Mouse (Mus musculus): ENCODE results near the gene Asb18. TPM values are rescaled to one million over a fixed set of nuclear protein-coding genes. Genes with fewer than 3 reads are reported as not detected.

The Asb18 gene
- polyA plus RNA-seq, 1 experiment from 2014 or later: not detected

DNA sequence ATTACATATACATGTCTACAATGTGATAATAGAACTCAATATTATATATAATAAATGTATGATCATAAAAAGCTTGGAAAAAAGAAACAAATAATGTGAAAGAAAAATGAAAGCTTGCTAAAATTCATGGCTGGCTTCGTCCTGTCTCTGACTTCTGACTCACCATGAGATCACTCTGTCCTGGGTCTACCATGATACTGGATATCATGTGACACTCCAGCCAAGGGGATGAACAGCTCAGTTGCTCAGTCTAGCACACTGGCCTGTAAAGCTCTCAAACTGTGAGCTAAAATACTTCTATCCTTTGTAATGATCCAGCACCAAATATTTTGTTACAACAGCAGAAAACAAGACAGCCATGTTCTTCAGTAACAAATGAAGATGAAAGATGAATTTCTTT, 4.4 kb downstream of the Asb18 start:
- ATAC-seq: no peak
- no peaks in the 10 kb centered on the region for H3K4me1 ChIP-seq
- H3K27me3 ChIP-seq (replicated peaks): no peaks in the 10 kb centered on the region
- no peaks in the 10 kb centered on the region for H3K36me3 ChIP-seq
- H3K4me2 ChIP-seq: no peak overlapping the region
- no peak overlapping the region for H3K27ac ChIP-seq
- no peak overlapping the region for H3K4me3 ChIP-seq
- H3K9me3 ChIP-seq (replicated peaks): no peaks in the 10 kb centered on the region
- WGBS (ENCODE audit: insufficient replicate concordance): 53% methylated on average over 1 of the region's 1 CpGs
- H3K9ac ChIP-seq: no peak overlapping the region

DNA sequence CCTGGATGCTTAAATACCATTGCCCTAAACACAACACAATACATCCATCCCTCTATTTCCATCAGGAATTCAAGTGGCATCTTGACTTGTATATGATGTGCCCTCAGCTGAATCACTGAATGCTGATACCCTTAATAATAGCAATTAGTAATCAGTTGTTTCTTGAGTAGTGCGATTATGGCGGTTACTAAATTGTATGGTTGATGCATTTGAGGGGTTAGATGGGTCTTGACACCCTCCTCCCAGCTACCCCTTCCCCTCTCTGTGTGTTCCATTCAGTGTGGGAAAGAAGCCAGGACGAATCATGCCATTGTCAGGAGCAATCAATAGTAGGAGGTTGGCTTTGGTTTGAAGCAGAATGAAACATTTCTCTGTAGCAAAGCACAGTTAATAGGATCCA, 5.3 kb downstream of the Asb18 start:
- H3K4me1 ChIP-seq: no peaks in the 10 kb centered on the region
- no peak overlapping the region for H3K9ac ChIP-seq
- H3K36me3 ChIP-seq: no peaks in the 10 kb centered on the region
- no peaks in the 10 kb centered on the region for H3K27me3 ChIP-seq (replicated peaks)
- no peak for ATAC-seq
- H3K4me2 ChIP-seq: no peak overlapping the region
- H3K9me3 ChIP-seq (replicated peaks): no peaks in the 10 kb centered on the region
- H3K4me3 ChIP-seq: no peak overlapping the region
- no peak overlapping the region for H3K27ac ChIP-seq
- WGBS (ENCODE audit: insufficient replicate concordance): 56% methylated on average over 3 of the region's 3 CpGs

DNA sequence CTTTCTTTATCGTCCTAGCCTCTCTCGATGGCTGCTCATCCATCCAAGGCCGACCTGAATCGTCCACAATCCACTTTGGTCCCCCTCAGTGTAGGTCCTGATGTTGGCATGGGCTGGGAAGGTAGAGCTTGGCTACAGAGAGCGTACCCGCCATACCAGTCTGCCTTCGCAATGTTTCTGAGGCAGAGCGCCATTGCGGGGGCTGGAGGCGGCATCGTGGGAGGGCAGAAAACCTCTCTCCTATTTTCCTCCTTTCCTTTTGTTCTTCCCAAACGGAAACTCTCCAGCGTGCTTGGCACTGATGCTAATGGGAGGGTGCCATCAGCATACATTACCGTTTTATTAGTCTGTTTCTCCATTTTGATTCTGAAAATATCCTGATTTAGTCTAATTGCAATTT, 7.8 kb downstream of the Asb18 start:
- 57% methylated on average over 14 of the region's 14 CpGs for WGBS (ENCODE audit: insufficient replicate concordance)
- H3K4me1 ChIP-seq: no peaks in the 10 kb centered on the region
- no peak overlapping the region for H3K27ac ChIP-seq
- no peak overlapping the region for H3K9ac ChIP-seq
- H3K9me3 ChIP-seq (replicated peaks): no peaks in the 10 kb centered on the region
- no peaks in the 10 kb centered on the region for H3K36me3 ChIP-seq
- H3K27me3 ChIP-seq (replicated peaks): no peaks in the 10 kb centered on the region
- H3K4me3 ChIP-seq: no peak overlapping the region
- H3K4me2 ChIP-seq: no peak overlapping the region
- ATAC-seq: no peak

DNA sequence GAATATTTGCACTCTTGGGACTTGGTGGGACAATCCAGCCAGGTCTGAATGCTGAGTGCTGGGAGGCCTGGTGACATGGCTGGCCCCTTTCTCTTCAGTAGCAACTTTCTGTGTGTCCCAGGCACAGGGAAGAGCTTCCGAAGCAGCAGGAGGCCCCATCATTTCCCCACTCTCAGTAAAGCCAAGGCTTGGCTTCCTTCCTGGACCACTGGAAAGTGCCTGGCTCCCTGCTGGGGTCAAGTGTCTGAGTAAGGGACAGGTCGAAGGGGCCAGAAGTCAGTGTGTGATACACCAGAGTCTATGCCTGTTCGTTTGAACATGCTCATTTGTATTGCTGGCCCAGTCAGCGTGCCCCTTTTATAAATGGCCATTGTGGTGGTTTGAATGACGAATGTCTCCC, 13.5 kb downstream of the Asb18 start:
- Histone ChIP-seq H3K4me3 (no peak overlapping the region), H3K4me1 (no peaks in the 10 kb centered on the region), H3K27ac (no peak overlapping the region), H3K9ac (no peak overlapping the region), H3K36me3 (no peaks in the 10 kb centered on the region), H3K4me2 (no peak overlapping the region), H3K9me3 (replicated peaks) (no peaks in the 10 kb centered on the region), H3K27me3 (replicated peaks) (peaks cover 7% of the 10 kb centered on the region; the same call in 1 of the 2 replicates)
- 48% methylated on average over 5 of the region's 5 CpGs for WGBS (ENCODE audit: insufficient replicate concordance)
- no peak for ATAC-seq

DNA sequence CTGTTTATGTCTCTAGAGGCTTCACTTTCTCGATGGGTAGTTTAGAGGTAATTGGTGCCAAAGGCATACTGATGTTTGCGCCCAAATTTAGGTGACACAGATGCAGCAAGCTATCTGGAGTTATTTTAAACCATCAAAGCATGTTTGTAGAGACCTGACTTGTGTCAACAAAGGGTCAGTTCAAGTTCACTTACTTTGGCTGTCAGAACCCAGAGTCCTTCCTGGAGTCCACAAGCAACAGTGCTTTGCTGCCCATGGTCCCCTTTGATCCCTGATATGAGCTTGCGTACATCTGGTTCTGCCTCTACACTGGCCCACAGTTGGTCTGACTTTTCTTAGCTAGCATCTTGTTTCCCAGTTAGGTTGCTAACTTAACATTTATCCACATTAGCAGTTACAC, 14.6 kb downstream of the Asb18 start:
- Histone ChIP-seq H3K36me3 (no peaks in the 10 kb centered on the region), H3K27ac (no peak overlapping the region), H3K9me3 (replicated peaks) (no peaks in the 10 kb centered on the region), H3K4me3 (no peak overlapping the region), H3K4me2 (no peak overlapping the region), H3K9ac (no peak overlapping the region), H3K27me3 (replicated peaks) (peaks cover 14% of the 10 kb centered on the region), H3K4me1 (no peaks in the 10 kb centered on the region)
- ATAC-seq: no peak
- WGBS (ENCODE audit: insufficient replicate concordance): 63% methylated on average over 3 of the region's 3 CpGs

DNA sequence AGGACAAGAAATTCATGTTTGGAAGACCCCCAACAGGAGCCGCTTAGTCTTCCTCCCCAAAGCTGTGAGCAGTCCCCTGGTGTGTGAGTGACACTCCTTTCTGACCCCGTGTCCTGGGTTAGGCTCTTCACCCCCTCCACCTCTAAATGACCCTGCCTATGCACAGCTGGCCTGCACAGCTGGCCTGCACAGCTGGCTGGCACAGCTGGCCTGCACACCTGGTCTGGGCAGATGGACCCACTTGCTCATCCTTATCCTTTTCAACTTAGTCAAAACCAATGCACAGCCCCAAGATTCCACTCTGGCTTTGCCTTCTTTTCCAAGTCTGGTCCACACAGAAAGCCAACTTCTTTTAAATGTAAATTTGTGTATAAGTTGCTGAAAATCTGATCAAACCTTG, 15.8 kb downstream of the Asb18 start:
- no peaks in the 10 kb centered on the region for H3K36me3 ChIP-seq
- ATAC-seq: no peak
- no peak overlapping the region for H3K4me2 ChIP-seq
- no peaks in the 10 kb centered on the region for H3K9me3 ChIP-seq (replicated peaks)
- whole genome bisulfite sequencing (ENCODE audit: insufficient replicate concordance): 51% methylated on average over 2 of the region's 2 CpGs
- peaks cover 26% of the 10 kb centered on the region for H3K27me3 ChIP-seq (replicated peaks)
- H3K27ac ChIP-seq: no peak overlapping the region
- no peak overlapping the region for H3K4me3 ChIP-seq
- H3K9ac ChIP-seq: no peak overlapping the region
- H3K4me1 ChIP-seq: no peaks in the 10 kb centered on the region

DNA sequence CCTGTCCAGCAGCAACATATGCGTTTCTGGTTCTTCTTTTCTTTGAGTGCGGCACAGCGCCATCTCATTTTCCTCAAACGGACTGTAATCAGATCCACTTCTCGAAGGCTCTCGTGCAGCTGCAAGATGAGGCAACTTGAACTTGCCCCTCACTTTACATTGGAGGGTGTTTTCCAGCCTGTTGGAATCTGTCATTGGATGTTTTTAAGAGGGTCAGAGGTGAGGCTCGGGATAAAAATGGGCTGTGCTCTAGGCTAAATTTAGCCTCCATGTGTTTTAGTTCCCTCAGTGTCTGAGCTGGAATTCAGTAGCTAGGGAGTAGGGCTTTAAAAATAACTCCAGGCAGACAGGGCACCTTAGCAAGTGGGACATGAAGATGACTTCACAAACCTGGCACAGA, 16.4 kb downstream of the Asb18 start:
- WGBS (ENCODE audit: insufficient replicate concordance): 54% methylated on average over 7 of the region's 7 CpGs
- Histone ChIP-seq H3K9ac (no peak overlapping the region), H3K4me3 (no peak overlapping the region), H3K36me3 (no peaks in the 10 kb centered on the region), H3K27ac (no peak overlapping the region), H3K4me1 (no peaks in the 10 kb centered on the region), H3K9me3 (replicated peaks) (no peaks in the 10 kb centered on the region), H3K27me3 (replicated peaks) (peaks cover 32% of the 10 kb centered on the region), H3K4me2 (no peak overlapping the region)
- no peak for ATAC-seq

DNA sequence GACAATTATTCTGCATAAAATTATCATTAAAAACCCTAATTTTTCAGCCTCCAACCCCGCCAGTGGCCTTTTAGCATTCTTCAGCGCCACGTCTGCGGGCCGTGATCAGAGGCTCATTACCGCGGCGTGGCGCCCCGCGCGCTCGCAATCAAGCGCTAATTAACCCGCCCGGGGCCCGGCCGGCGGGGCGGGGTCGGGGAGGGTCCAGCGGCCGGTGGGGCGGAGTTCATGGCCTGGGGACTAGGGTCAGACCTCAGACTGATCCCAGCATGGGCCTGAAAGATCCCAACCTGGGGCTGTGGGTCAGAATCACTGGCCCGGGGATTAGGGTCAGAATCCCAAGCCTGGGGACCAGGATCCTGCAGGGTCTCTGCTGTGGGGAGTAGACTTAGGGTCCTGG, 22.2 kb downstream of the Asb18 start:
- Histone ChIP-seq H3K27ac (no peak overlapping the region), H3K27me3 (replicated peaks) (peaks cover 67% of the 10 kb centered on the region), H3K4me1 (no peaks in the 10 kb centered on the region), H3K4me2 (peak overlapping the region; percentile 37), H3K9ac (no peak overlapping the region), H3K9me3 (replicated peaks) (no peaks in the 10 kb centered on the region), H3K36me3 (no peaks in the 10 kb centered on the region), H3K4me3 (0 out of 2 replicates have a peak overlapping the region, but pooled peaks have one; percentile 1)
- WGBS (ENCODE audit: insufficient replicate concordance): 4% methylated on average over 25 of the region's 25 CpGs
- no peak for ATAC-seq

DNA sequence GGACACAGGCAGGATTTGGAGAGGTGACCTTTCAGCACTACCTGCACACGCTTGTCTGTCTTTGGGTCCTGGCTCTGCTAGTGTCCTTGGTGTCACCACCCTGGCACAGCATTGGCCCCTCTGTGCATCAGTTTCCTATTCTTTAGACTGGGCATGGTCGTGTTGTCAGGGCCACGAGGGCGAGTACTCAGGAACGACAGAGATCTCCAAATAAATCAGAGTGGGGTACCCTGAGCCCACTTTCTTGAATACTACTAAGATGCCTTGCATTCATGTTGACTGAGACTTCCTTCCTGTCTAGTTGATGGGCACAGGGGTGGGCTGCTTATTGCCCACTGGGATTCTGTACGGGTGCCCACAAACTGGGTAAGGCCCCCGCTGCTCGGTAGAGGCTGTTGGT, 37.2 kb downstream of the Asb18 start:
- H3K4me2 ChIP-seq: no peak overlapping the region
- no peaks in the 10 kb centered on the region for H3K9me3 ChIP-seq (replicated peaks)
- ATAC-seq: no peak
- no peak overlapping the region for H3K4me3 ChIP-seq
- 76% methylated on average over 8 of the region's 8 CpGs for WGBS (ENCODE audit: insufficient replicate concordance)
- no peak overlapping the region for H3K9ac ChIP-seq
- no peak overlapping the region for H3K27ac ChIP-seq
- H3K4me1 ChIP-seq: no peaks in the 10 kb centered on the region
- peaks cover 6% of the 10 kb centered on the region for H3K27me3 ChIP-seq (replicated peaks)
- no peaks in the 10 kb centered on the region for H3K36me3 ChIP-seq

DNA sequence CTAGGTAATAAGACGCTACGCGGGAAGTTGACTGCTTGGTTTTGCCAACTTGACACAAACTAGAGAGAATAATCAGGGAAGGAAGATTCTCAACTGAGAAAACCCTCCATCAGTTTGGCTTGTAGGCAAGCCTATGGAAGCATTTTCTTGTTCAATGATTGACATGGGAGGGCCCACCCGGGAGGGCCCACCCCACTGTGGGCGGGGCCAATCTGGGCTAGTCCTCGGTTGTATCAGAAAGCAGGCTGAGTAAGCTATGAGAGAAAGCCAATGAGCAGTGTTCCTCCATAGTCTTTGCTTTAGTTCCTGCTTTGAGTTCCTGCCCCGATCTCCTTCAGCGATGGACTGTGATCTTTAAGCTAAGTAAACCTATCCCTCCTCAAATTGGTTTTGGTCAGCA, 38.1 kb downstream of the Asb18 start:
- H3K27ac ChIP-seq: no peak overlapping the region
- H3K4me1 ChIP-seq: no peaks in the 10 kb centered on the region
- WGBS (ENCODE audit: insufficient replicate concordance): 62% methylated on average over 8 of the region's 8 CpGs
- ATAC-seq: no peak
- H3K9me3 ChIP-seq (replicated peaks): no peaks in the 10 kb centered on the region
- H3K9ac ChIP-seq: no peak overlapping the region
- H3K4me3 ChIP-seq: no peak overlapping the region
- H3K36me3 ChIP-seq: no peaks in the 10 kb centered on the region
- peaks cover 14% of the 10 kb centered on the region for H3K27me3 ChIP-seq (replicated peaks)
- H3K4me2 ChIP-seq: no peak overlapping the region

DNA sequence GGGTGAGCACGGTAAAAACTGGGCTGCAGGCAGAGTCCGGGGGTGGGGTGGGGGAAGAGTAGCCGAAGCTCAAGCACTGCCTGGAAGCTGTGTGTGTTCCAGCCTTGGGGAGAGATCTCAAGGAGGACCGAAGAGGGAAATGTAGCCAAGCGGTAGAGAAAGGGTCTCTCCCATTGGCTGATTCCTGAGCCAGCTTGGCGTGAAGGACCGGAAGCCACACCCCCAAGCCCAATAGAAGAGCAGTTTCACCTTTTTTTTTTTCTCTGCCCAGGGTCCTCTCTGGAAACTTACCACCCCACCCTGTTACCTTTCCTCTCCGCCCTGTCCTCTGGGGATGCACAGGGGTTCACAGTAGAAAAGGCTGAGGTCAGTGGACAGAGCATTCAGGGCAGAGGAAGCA, 39.9 kb downstream of the Asb18 start:
- ATAC-seq: no peak
- WGBS (ENCODE audit: insufficient replicate concordance): 52% methylated on average over 8 of the region's 8 CpGs
- H3K27me3 ChIP-seq (replicated peaks): peaks cover 33% of the 10 kb centered on the region

DNA sequence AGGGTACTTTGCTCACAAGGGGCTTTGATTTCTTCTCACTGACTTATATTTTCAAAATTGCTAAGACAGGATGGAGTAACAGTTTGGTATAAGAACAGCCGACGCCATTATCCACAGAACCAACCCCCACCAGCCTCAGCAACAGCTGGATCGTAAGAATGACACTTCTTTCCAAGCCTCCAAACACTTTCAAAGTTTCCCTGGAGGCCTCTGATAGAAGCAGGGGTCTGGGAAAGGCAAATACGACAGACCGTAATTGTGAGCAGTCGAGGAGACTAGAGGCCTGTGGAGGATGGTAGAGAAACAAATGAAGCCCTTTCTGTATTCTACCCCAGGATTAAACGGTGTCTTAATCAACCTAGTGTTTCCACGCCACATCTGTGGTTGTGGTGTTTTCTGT, 42.6 kb downstream of the Asb18 start:
- H3K36me3 ChIP-seq: no peaks in the 10 kb centered on the region
- H3K27me3 ChIP-seq (replicated peaks): peaks cover 57% of the 10 kb centered on the region
- H3K9ac ChIP-seq: no peak overlapping the region
- no peaks in the 10 kb centered on the region for H3K9me3 ChIP-seq (replicated peaks)
- H3K27ac ChIP-seq: no peak overlapping the region
- no peak overlapping the region for H3K4me2 ChIP-seq
- H3K4me3 ChIP-seq: no peak overlapping the region
- H3K4me1 ChIP-seq: peaks cover 6% of the 10 kb centered on the region; the same call in 1 of the 2 replicates
- 47% methylated on average over 8 of the region's 8 CpGs for WGBS (ENCODE audit: insufficient replicate concordance)
- no peak for ATAC-seq

More for the DNA sequence above, 39.9 kb downstream of the Asb18 start:
- H3K4me2 ChIP-seq: no peak overlapping the region
- H3K36me3 ChIP-seq: no peaks in the 10 kb centered on the region
- H3K9me3 ChIP-seq (replicated peaks): no peaks in the 10 kb centered on the region
- no peak overlapping the region for H3K4me3 ChIP-seq
- H3K9ac ChIP-seq: no peak overlapping the region
- H3K4me1 ChIP-seq: no peaks in the 10 kb centered on the region
- H3K27ac ChIP-seq: no peak overlapping the region

DNA sequence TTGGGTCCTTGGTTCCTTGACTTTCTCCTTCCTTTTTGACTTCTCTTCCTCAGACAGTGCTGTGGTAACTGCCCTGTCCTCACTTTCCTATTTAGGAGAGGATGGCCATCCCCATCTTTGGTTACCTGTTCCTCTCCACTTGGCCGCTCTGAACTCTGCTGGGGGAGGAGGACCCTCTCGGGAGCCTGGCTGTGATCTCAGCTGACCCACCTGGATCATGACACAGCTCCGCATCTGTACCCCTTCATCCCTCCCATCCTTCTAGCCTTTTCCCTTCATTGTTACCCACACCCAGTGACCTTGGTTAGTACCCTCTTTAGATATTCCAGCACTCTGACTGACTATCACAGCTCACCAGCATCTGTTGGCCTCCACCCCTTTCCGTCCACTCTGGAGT, 44.8 kb downstream of the Asb18 start:
- WGBS (ENCODE audit: insufficient replicate concordance): 69% methylated on average over 4 of the region's 4 CpGs
- Histone ChIP-seq H3K4me2 (no peak overlapping the region), H3K36me3 (no peaks in the 10 kb centered on the region), H3K9ac (no peak overlapping the region), H3K4me1 (peaks cover 6% of the 10 kb centered on the region; the same call in 1 of the 2 replicates), H3K9me3 (replicated peaks) (no peaks in the 10 kb centered on the region), H3K4me3 (no peak overlapping the region), H3K27ac (no peak overlapping the region), H3K27me3 (replicated peaks) (peaks cover 68% of the 10 kb centered on the region)
- no peak for ATAC-seq
